Mouse (Mus musculus): Measurements from ENCODE around the gene Rasal1. TPM values are rescaled to one million over a fixed set of nuclear protein-coding genes. Genes with fewer than 3 reads are reported as not detected.

The Rasal1 gene
- polyA plus RNA-seq, 1 experiment, result 0.01 TPM

- peaks cover 30% of the 10 kb centered on the region for H3K27me3 ChIP-seq (ENCODE audit: control insufficient read depth)
- no peak overlapping the region for H3K4me3 ChIP-seq (replicated peaks)
- no peaks in the 10 kb centered on the region for H3K9me3 ChIP-seq (ENCODE audit: control insufficient read depth, low read length)
- TF ChIP-seq TAL1 (IDR thresholded peaks at IDR 0.05; ENCODE audit: low read length) (no peak), GATA1 (IDR thresholded peaks at IDR 0.05; ENCODE audit: low read length) (no peak)
- no peaks in the 10 kb centered on the region for H3K36me3 ChIP-seq (ENCODE audit: control insufficient read depth)
- peaks cover 3% of the 10 kb centered on the region for H3K4me1 ChIP-seq (ENCODE audit: control insufficient read depth)
These were observed 41.8 kb downstream of the Rasal1 start for GRCm38 (mm10) chr5:120690417-120690816.

DNA sequence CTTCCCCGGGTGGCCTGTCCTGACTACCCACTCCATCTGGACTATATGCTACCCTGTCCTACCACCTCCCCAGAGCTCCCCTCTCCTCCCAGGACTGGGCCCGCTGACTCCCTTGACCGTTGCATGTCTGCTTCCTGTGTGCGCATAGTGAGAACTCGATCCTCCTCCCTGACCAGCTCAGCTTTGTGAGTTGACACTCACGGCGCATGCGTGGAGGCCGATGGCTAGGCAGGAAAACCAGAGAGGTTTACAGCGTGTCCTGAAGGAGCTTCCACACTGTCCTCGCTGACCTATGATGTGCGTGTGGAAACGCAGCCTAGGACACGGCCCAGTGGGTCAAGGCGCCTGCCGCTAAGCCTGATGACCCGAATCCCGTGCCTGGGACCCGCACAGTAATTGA, 43.4 kb downstream of the Rasal1 start:
- H3K9me3 ChIP-seq (ENCODE audit: control insufficient read depth, low read length), result no peaks in the 10 kb centered on the region
- TF ChIP-seq TAL1 (IDR thresholded peaks at IDR 0.05; ENCODE audit: low read length) (no peak), GATA1 (IDR thresholded peaks at IDR 0.05; ENCODE audit: low read length) (no peak)
- H3K4me3 ChIP-seq (replicated peaks), result no peak overlapping the region
- H3K27me3 ChIP-seq (ENCODE audit: control insufficient read depth), result peaks cover 40% of the 10 kb centered on the region
- H3K36me3 ChIP-seq (ENCODE audit: control insufficient read depth), result no peaks in the 10 kb centered on the region
- H3K4me1 ChIP-seq (ENCODE audit: control insufficient read depth), result no peaks in the 10 kb centered on the region; the same call in 1 of the 2 replicates

DNA sequence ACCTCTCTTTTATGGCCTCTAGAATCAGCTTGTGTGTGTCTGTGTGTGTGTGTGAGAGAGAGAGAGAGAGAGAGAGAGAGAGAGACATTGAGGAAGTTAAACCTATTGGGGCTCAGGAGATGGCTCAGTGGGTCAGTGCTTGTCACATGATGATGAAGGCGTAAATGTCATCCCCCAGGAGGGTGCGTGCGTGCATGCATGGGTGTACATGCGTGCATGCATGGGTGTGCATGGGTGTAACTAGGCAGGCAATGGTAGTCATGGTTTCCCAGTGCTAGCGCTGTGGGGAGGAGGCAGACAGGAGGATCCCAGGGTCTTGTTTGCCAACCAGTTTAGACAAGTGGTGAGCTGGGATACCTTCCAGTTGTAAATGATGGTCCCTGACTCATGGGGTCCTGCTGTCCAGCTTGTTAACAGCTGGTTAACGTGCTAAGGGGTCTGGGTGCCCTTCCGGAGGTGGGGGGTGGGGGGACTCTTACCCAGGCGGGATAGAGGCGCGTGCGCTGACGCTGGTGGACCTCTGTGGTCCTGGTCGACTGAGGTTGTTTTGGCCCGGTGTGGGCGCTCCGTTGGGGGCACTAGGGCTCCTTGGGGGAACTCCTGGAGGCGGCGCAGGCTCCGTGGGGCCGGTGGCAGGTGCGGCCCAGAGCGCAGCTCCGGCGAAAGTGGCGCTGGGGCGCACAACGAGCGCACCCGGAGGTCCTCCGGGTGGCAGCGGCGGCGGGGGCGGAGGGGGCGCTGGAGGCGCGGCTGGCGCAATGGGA, 45.5 kb downstream of the Rasal1 start:
- Histone ChIP-seq H3K9me3 (ENCODE audit: control insufficient read depth, low read length) (no peaks in the 10 kb centered on the region), H3K27me3 (ENCODE audit: control insufficient read depth) (peaks cover 40% of the 10 kb centered on the region), H3K4me1 (ENCODE audit: control insufficient read depth) (no peaks in the 10 kb centered on the region), H3K36me3 (ENCODE audit: control insufficient read depth) (no peaks in the 10 kb centered on the region), H3K4me3 (replicated peaks) (no peak overlapping the region)
- TF ChIP-seq TAL1 (IDR thresholded peaks at IDR 0.05; ENCODE audit: low read length) (no peak), GATA1 (IDR thresholded peaks at IDR 0.05; ENCODE audit: low read length) (no peak)

DNA sequence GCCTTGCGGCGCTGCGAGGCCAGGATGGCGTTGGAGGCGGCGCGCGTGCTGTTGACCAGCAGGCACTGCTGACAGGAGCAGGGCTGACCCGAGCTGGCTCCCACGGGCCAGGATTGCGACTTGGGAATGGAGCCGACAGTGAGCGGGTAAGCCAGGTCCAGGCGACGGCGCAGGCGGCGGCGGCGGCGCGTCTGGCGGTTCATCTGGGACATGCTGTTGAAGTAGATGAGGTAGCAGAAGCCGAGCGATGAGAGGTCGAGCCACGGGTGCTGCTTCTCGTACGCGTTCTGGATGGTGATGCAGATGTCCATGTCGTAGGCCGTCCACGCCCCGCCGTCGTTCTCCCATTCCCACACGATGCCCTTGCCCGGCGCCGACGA, 46.1 kb downstream of the Rasal1 start:
- Histone ChIP-seq H3K4me1 (ENCODE audit: control insufficient read depth) (no peaks in the 10 kb centered on the region), H3K9me3 (ENCODE audit: control insufficient read depth, low read length) (no peaks in the 10 kb centered on the region), H3K4me3 (replicated peaks) (no peak overlapping the region), H3K36me3 (ENCODE audit: control insufficient read depth) (no peaks in the 10 kb centered on the region), H3K27me3 (ENCODE audit: control insufficient read depth) (peaks cover 40% of the 10 kb centered on the region)
- no peak for TF ChIP-seq TAL1 (IDR thresholded peaks at IDR 0.05; ENCODE audit: low read length)
- no peak for TF ChIP-seq GATA1 (IDR thresholded peaks at IDR 0.05; ENCODE audit: low read length)

DNA sequence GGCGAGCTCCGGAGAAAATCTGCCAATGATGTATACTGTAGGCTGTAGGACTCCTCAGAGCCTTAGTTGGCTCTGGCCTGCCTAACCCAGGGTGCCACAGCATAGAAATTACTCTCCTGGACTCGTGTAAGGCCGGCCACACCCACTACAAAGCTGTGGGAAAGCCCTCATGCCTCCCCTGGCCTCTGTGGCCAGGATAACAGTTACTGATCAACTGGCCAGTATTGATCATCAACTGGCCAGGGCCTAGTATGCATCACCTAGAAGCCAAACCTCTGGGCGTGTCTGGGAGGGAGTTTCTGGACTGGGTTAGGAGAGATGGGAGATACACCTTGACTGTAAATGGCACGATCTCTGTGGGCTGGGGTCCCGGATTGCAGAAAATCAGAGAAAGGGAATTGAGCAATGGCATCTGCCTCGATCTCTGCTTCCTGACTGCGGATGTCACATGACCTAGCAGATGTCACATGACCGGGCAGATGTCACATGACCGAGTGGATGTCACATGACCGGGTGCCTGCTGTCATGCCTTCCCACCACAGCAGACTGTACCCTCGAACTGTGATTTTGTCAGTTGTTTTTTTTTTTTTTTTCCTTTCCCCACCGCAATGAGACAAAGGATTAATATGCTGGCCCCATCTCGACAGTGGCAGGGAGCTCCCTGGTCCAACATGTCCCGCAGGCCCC, 47.6 kb downstream of the Rasal1 start:
- no peak overlapping the region for H3K4me3 ChIP-seq (replicated peaks)

GRCm38 (mm10) chr5:120696865-120697264, 48.3 kb downstream of the Rasal1 start:
- H3K27me3 ChIP-seq (ENCODE audit: control insufficient read depth), result peaks cover 38% of the 10 kb centered on the region
- no peak overlapping the region for H3K4me3 ChIP-seq (replicated peaks)
- no peaks in the 10 kb centered on the region for H3K36me3 ChIP-seq (ENCODE audit: control insufficient read depth)
- H3K4me1 ChIP-seq (ENCODE audit: control insufficient read depth), result no peaks in the 10 kb centered on the region
- no peak for TF ChIP-seq GATA1 (IDR thresholded peaks at IDR 0.05; ENCODE audit: low read length)
- TF ChIP-seq TAL1 (IDR thresholded peaks at IDR 0.05; ENCODE audit: low read length), result no peak
- H3K9me3 ChIP-seq (ENCODE audit: control insufficient read depth, low read length), result no peaks in the 10 kb centered on the region

More for the DNA sequence above, 47.6 kb downstream of the Rasal1 start:
- H3K4me1 ChIP-seq (ENCODE audit: control insufficient read depth), result no peaks in the 10 kb centered on the region
- no peaks in the 10 kb centered on the region for H3K36me3 ChIP-seq (ENCODE audit: control insufficient read depth)
- TF ChIP-seq GATA1 (IDR thresholded peaks at IDR 0.05; ENCODE audit: low read length) (no peak), TAL1 (IDR thresholded peaks at IDR 0.05; ENCODE audit: low read length) (no peak)
- H3K27me3 ChIP-seq (ENCODE audit: control insufficient read depth), result peaks cover 39% of the 10 kb centered on the region
- H3K9me3 ChIP-seq (ENCODE audit: control insufficient read depth, low read length), result no peaks in the 10 kb centered on the region

DNA sequence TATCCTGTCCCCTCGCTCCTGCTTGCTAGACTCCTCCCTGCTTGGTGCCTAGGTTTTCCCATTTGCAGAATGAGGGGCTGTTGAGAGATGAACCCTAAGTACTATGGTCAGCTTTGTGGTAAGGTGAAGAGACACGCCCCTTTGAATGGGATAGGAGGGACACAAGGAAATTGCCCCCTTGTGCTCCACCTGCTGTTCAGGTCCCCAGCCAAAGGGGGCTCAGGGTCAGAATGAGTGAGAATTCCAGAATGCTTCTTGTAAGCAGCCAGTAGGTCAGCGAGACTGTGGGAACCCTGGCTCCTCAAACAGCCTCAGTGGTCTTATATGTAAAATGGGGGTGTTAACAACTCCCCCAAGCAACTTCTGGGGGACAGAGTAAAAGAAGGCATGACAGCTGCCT, 49.6 kb downstream of the Rasal1 start:
- Histone ChIP-seq H3K27me3 (ENCODE audit: control insufficient read depth) (peaks cover 33% of the 10 kb centered on the region), H3K9me3 (ENCODE audit: control insufficient read depth, low read length) (no peaks in the 10 kb centered on the region), H3K36me3 (ENCODE audit: control insufficient read depth) (no peaks in the 10 kb centered on the region)

GRCm38 (mm10) chr5:120698801-120699391, 50.3 kb downstream of the Rasal1 start:
- H3K4me3 ChIP-seq (replicated peaks), result no peak overlapping the region
- TF ChIP-seq GATA1 (IDR thresholded peaks at IDR 0.05; ENCODE audit: low read length), result no peak
- TF ChIP-seq TAL1 (IDR thresholded peaks at IDR 0.05; ENCODE audit: low read length), result no peak
- H3K36me3 ChIP-seq (ENCODE audit: control insufficient read depth), result no peaks in the 10 kb centered on the region
- no peaks in the 10 kb centered on the region for H3K9me3 ChIP-seq (ENCODE audit: control insufficient read depth, low read length)
- peaks cover 25% of the 10 kb centered on the region for H3K27me3 ChIP-seq (ENCODE audit: control insufficient read depth)
- H3K4me1 ChIP-seq (ENCODE audit: control insufficient read depth), result no peaks in the 10 kb centered on the region

More for the DNA sequence above, 49.6 kb downstream of the Rasal1 start:
- no peak overlapping the region for H3K4me3 ChIP-seq (replicated peaks)
- TF ChIP-seq TAL1 (IDR thresholded peaks at IDR 0.05; ENCODE audit: low read length) (no peak), GATA1 (IDR thresholded peaks at IDR 0.05; ENCODE audit: low read length) (no peak)
- H3K4me1 ChIP-seq (ENCODE audit: control insufficient read depth), result no peaks in the 10 kb centered on the region

Measured in erythroblast, embryonic 14.5 days (primary cell).